Mouse (Mus musculus) E14TG2a.4 (cell line): Measurements from ENCODE around the gene Serping1.

Experiments
- CTCF ChIP-seq: conservative IDR thresholded peaks from 2 replicates; pipeline ENCODE4 v1.5.1; 2014; ENCODE audit warnings: low read length
- NANOG ChIP-seq: IDR thresholded peaks from 2 replicates; pipeline ENCODE4 v1.6.1; 2014; ENCODE audit warnings: borderline replicate concordance, low read length, mixed read lengths
- POU5F1 ChIP-seq: IDR thresholded peaks from 2 replicates; pipeline ENCODE4 v1.6.1; 2014; ENCODE audit warnings: low read length, borderline replicate concordance

GRCm38 (mm10) chr2:84810526-84810885 is 35.3 kb upstream of the Serping1 start:
- TF ChIP-seq CTCF = no peak
- no peak for TF ChIP-seq POU5F1
- TF ChIP-seq NANOG = no peak
